Comparison of ENCODE assay signal across 17 mouse cellular contexts in the genomic region with DNA sequence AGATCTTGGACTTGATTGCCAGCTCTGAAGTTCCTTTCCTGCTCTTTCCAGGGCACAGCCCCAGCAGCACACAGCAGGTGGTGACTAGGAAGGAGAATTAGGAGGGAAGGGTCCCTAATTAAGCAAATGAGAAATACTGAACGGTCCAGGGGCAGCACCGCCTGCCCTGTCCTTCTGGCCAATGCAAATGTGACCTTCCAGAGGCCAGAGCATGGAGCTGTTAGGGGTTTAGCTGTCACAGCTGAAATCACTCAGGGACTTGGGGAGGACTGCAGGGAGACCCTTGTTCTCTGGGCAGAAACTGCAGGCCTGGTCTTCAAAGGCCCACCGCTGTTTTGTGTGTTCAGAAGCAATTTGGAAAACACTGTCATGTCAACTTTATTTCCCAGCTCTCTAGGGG.
DNase-seq lines count a peak whose midpoint lies in the region; ATAC-seq lines count a peak whose summit lies in the region.
"Had no signal": no experiment of that assay in that cellular context is flagged by ENCODE, and none has a peak within 500 bp of the region (broad histone marks: within the 10 kb centered on the region; RNA-seq: fewer than 3 reads in every experiment).

No protein-coding gene starts in this region.

- no peak overlapping the region for H3K9ac ChIP-seq in hindbrain, embryonic 14.5 days
- H3K9ac ChIP-seq in neural tube, embryonic 11.5 days (ENCODE audit: low read length): no peak overlapping the region
- H3K9ac ChIP-seq: embryonic facial prominence, embryonic 15.5 days; intestine, embryonic 15.5 days had no signal

- no peak overlapping the region for H3K4me2 ChIP-seq in hindbrain, embryonic 14.5 days (replicated peaks)
- no peak overlapping the region for H3K4me2 ChIP-seq in neural tube, embryonic 11.5 days (ENCODE audit: low read depth)
- H3K4me2 ChIP-seq: embryonic facial prominence, embryonic 15.5 days; heart, embryonic 11.5 days; intestine, embryonic 15.5 days had no signal

- no peak overlapping the region for H3K4me3 ChIP-seq in hindbrain, embryonic 10.5 days
- H3K4me3 ChIP-seq in hindbrain, embryonic 14.5 days (replicated peaks; ENCODE audit: low read length): no peak overlapping the region
- no peak overlapping the region for H3K4me3 ChIP-seq in neural tube, embryonic 11.5 days (ENCODE audit: low read depth, low read length)
- H3K4me3 ChIP-seq: embryonic facial prominence, embryonic 15.5 days; intestine, embryonic 15.5 days had no signal

- WGBS in hindbrain, embryonic 10.5 days: 20% methylated on average over 3 of the region's 3 CpGs
- WGBS in hindbrain, embryonic 14.5 days: 18% methylated on average over 3 of the region's 3 CpGs
- 4% methylated on average over 3 of the region's 3 CpGs for WGBS in neural tube, embryonic 11.5 days

- no peak for ATAC-seq in hindbrain, embryonic 14.5 days (ENCODE audit: low FRiP score)
- ATAC-seq in neural tube, embryonic 11.5 days (ENCODE audit: insufficient read depth, low FRiP score, low TSS enrichment): peak; percentile 63; the same call in 1 of the 2 replicates
- ATAC-seq: intestine, embryonic 15.5 days; Patski had no signal

- peaks cover 10% of the 10 kb centered on the region for H3K4me1 ChIP-seq in hindbrain, embryonic 10.5 days (replicated peaks)
- H3K4me1 ChIP-seq in hindbrain, embryonic 14.5 days (replicated peaks; ENCODE audit: control insufficient read depth, insufficient read depth, low read length): no peaks in the 10 kb centered on the region
- peaks cover 7% of the 10 kb centered on the region; the same call in 1 of the 2 replicates for H3K4me1 ChIP-seq in neural tube, embryonic 11.5 days (ENCODE audit: control insufficient read depth, insufficient read depth, low read length)
- H3K4me1 ChIP-seq: embryonic facial prominence, embryonic 15.5 days; intestine, embryonic 15.5 days had no signal

- no peaks in the 10 kb centered on the region for H3K36me3 ChIP-seq in hindbrain, embryonic 10.5 days
- H3K36me3 ChIP-seq in hindbrain, embryonic 14.5 days (replicated peaks; ENCODE audit: control insufficient read depth, insufficient read depth): no peaks in the 10 kb centered on the region
- H3K36me3 ChIP-seq in neural tube, embryonic 11.5 days (ENCODE audit: control insufficient read depth, insufficient read depth, low read length): no peaks in the 10 kb centered on the region
- H3K36me3 ChIP-seq: embryonic facial prominence, embryonic 15.5 days; intestine, embryonic 15.5 days had no signal

- peak; percentile 22 for DNase-seq in hindbrain, embryonic 10.5 days (ENCODE audit: low spot score)
- DNase-seq in hindbrain, embryonic 14.5 days (ENCODE audit: low spot score): no peak
- no peak for DNase-seq in neural tube, embryonic 11.5 days (ENCODE audit: low spot score)
- DNase-seq in neural tube, embryonic 10.5 days (ENCODE audit: extremely low spot score, low spot score): no peak
- peak; percentile 49 for DNase-seq in mesoderm, embryonic 11.5 days (ENCODE audit: low read depth, low spot score)
- no peak for DNase-seq in cerebellum, adult 11-12 months
- no peak for DNase-seq in spleen, postnatal 14 days (ENCODE audit: low spot score in 2 of 2)
- DNase-seq: cerebellum, adult 11 months; cerebellum, postnatal 36 days; gastrocnemius, postnatal 36 days; heart, postnatal 36 days; spleen, adult 18-20 months; thymus, postnatal 25 days had no signal

- no peaks in the 10 kb centered on the region for H3K9me3 ChIP-seq in hindbrain, embryonic 10.5 days
- H3K9me3 ChIP-seq in hindbrain, embryonic 14.5 days (ENCODE audit: control insufficient read depth, low read length): no peaks in the 10 kb centered on the region
- no peaks in the 10 kb centered on the region for H3K9me3 ChIP-seq in neural tube, embryonic 11.5 days (ENCODE audit: control insufficient read depth, low read length)
- H3K9me3 ChIP-seq: embryonic facial prominence, embryonic 15.5 days; intestine, embryonic 15.5 days had no signal

- H3K27me3 ChIP-seq in hindbrain, embryonic 10.5 days (ENCODE audit: insufficient read depth, poor library complexity, severe bottlenecking): no peaks in the 10 kb centered on the region
- no peaks in the 10 kb centered on the region for H3K27me3 ChIP-seq in hindbrain, embryonic 14.5 days (ENCODE audit: control insufficient read depth, insufficient read depth, low read length)
- H3K27me3 ChIP-seq in neural tube, embryonic 11.5 days (ENCODE audit: control insufficient read depth, insufficient read depth, low read length): no peaks in the 10 kb centered on the region
- H3K27me3 ChIP-seq: embryonic facial prominence, embryonic 15.5 days; intestine, embryonic 15.5 days; Patski had no signal

- no peak overlapping the region for H3K27ac ChIP-seq in hindbrain, embryonic 10.5 days
- H3K27ac ChIP-seq in hindbrain, embryonic 14.5 days: no peak overlapping the region
- no peak overlapping the region for H3K27ac ChIP-seq in neural tube, embryonic 11.5 days (ENCODE audit: low read depth, low read length)
- H3K27ac ChIP-seq: embryonic facial prominence, embryonic 15.5 days; intestine, embryonic 15.5 days had no signal

Comparison
In these comparisons a context has a peak if more than half of its experiments do, and no peak if none do; other contexts are left out.
1. DNase-seq: peak in hindbrain, embryonic 10.5 days (single experiment) and mesoderm, embryonic 11.5 days (single experiment); none in hindbrain, embryonic 14.5 days (single experiment), neural tube, embryonic 11.5 days (single experiment), neural tube, embryonic 10.5 days (single experiment), cerebellum, adult 11-12 months (single experiment) and spleen, postnatal 14 days (0 of 2).